Mouse (Mus musculus) forebrain, embryonic 14.5 days (tissue): Measurements from ENCODE around the gene Plcb3. TPM values are rescaled to one million over a fixed set of nuclear protein-coding genes. Genes with fewer than 3 reads are reported as not detected.

ENCODE experiments used
- ATAC-seq: fragments of 200-750 bp; cut with Nextera tagmentation; 2 replicates; pipeline ENCODE4 v1.8.0; 2017; ENCODE audit warnings: mild to moderate bottlenecking, moderate library complexity
- DNase-seq: peaks from one replicate; pipeline ENCODE4 v3.0.0-alpha.2; 2015; ENCODE audit warnings: low spot score
- H3K27ac ChIP-seq: fragments of 300-500 bp; sonication (generic); 2 replicates; pipeline ENCODE4 v1.5.1; 2014; ENCODE audit warnings: low read depth, mild to moderate bottlenecking, control low read depth, low read length, moderate library complexity
- H3K27me3 ChIP-seq: fragments of 300-500 bp; sonication (generic); replicated peaks from 2 replicates; pipeline ENCODE4 v1.6.1; 2014; ENCODE audit warnings: low read length, control low read depth, mixed read lengths; ENCODE audit not compliant: control insufficient read depth, insufficient read depth
- H3K36me3 ChIP-seq: fragments of 300-500 bp; sonication (generic); 2 replicates; pipeline ENCODE4 v1.6.1; 2014; ENCODE audit warnings: low read length, control low read depth; ENCODE audit not compliant: control insufficient read depth, insufficient read depth
- H3K4me1 ChIP-seq: fragments of 300-500 bp; sonication (generic); 2 replicates; pipeline ENCODE4 v1.6.1; 2014; ENCODE audit warnings: antibody characterized with exemption, low read length, control low read depth; ENCODE audit not compliant: control insufficient read depth, insufficient read depth
- H3K4me2 ChIP-seq: fragments of 300-500 bp; sonication (generic); 2 replicates; pipeline ENCODE4 v1.6.1; 2014; ENCODE audit warnings: mild to moderate bottlenecking, control low read depth, low read length
- H3K4me3 ChIP-seq: fragments of 300-500 bp; sonication (generic); 2 replicates; pipeline ENCODE4 v1.5.1; 2014; ENCODE audit warnings: low read depth, low read length, control low read depth
- H3K9ac ChIP-seq: fragments of 300-500 bp; sonication (generic); 2 replicates; pipeline ENCODE4 v1.6.1; 2014; ENCODE audit warnings: mild to moderate bottlenecking, low read length, control low read depth, moderate library complexity
- H3K9me3 ChIP-seq: fragments of 300-500 bp; sonication (generic); replicated peaks from 2 replicates; pipeline ENCODE4 v1.6.1; 2016; ENCODE audit warnings: low read length, control low read depth, mixed read lengths; ENCODE audit not compliant: control insufficient read depth
- WGBS: fragments of 180-500 bp; shearing (Covaris S2); extraction: QIAGEN DNeasy Blood & Tissue Kit; methylation state at CpG from one replicate; pipeline ENCODE4 v1.1.7; 2014; 5-methylcytosine and 5-hydroxymethylcytosine counted together
- microRNA-seq: library from miRNA; unstranded; fragments of <30 nt; microRNA quantifications from one replicate; pipeline ENCODE4, GENCODE M21; 2016
- polyA plus RNA-seq: library from polyadenylated mRNA; unstranded; fragments of >200 nt; fragmentation: Nextera tagmentation; extraction: Ambion mirVana; gene quantifications from 2 replicates; pipeline ENCODE4 v1.2.1, GENCODE M21; 2014

Gene Plcb3
- polyA plus RNA-seq, 1 experiment from 2014 or later = 6.7 TPM

DNA sequence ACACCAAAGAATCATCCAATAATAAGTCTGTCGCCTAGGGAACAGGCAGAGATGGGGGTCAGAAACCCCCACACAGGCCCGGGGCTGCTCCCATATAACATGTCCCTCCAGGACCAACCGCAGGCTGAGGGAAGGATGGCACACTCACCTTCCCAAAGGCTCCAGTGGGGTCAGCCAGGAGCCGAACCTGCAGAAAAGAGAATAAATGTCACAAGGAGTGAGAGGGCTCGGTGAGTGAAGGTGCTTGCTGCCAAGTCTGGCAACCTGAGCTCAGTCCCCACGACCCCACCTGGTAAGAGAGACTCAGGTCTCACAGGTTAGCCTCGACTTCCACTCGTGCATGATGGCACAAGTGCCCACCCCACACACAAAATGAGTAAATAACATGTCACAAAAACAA, 69.2 kb downstream of the Plcb3 start:
- 93% methylated on average over 8 of the region's 8 CpGs for WGBS
- DNase-seq = no peak
- H3K9me3 ChIP-seq = no peaks in the 10 kb centered on the region
- ATAC-seq = no peak
- no peak overlapping the region for H3K4me2 ChIP-seq
- no peaks in the 10 kb centered on the region for H3K27me3 ChIP-seq
- no peak overlapping the region for H3K27ac ChIP-seq
- H3K36me3 ChIP-seq = peaks cover 42% of the 10 kb centered on the region
- H3K4me1 ChIP-seq = peaks cover 11% of the 10 kb centered on the region
- H3K9ac ChIP-seq = no peak overlapping the region
- no peak overlapping the region for H3K4me3 ChIP-seq

DNA sequence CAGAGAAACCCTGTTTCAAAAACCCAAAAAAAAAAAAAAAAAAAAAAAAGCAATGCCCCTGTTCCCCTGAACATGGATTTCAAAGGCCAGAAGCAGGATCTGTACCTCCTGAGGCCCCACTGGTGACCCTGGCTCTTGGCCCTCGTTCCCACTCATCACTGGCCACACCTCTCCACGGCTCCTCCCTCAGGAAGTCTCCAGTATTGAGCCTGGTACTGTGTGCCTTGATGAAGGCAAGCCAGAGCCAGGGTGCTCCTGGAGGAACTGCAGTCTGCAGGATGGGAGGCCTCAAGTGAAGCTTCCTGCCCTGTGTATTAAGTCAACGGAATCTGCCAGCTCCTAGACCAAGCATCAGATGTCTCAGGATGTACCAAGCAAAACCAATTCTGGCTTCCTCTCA, 70.1 kb downstream of the Plcb3 start:
- Histone ChIP-seq H3K4me1 (peaks cover 11% of the 10 kb centered on the region), H3K4me2 (no peak overlapping the region), H3K9ac (no peak overlapping the region), H3K27ac (no peak overlapping the region), H3K9me3 (no peaks in the 10 kb centered on the region), H3K36me3 (peaks cover 33% of the 10 kb centered on the region), H3K27me3 (no peaks in the 10 kb centered on the region), H3K4me3 (no peak overlapping the region)
- WGBS = 87% methylated on average over 3 of the region's 3 CpGs
- ATAC-seq (no peak), DNase-seq (no peak)

DNA sequence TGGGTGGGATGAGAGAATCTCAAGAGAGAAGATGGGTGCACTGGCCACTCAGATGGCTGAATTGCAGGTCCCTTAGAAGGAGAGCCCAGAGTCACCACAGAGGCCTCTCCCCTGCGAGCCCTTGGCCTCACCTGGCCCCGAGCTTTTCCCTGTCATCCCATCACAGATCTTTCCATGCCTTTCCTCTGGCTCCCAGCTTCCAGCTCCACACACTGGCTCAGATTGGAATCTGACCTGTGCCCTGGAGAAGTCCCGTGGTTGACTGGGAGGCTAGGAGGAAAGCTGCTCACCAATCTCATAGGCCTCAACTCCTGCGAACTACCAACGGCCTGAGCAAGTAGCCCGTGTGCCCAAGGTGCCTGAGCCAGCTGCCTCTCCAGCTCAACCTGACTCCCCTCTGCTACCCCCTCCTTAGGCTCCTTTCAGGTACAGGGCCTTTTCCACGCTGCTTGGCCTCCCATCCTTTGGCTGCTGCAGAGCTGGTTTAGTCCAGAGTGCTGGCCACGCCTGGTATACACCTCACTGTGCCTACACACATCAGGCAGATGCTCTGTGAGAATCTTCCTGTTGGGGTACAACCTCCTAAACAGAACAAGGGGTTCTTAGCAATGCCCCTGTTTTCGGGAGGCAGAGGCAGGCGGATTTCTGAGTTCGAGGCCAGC, 70.6 kb downstream of the Plcb3 start:
- H3K4me1 ChIP-seq = peaks cover 9% of the 10 kb centered on the region
- no peak for DNase-seq
- no peak overlapping the region for H3K4me2 ChIP-seq

DNA sequence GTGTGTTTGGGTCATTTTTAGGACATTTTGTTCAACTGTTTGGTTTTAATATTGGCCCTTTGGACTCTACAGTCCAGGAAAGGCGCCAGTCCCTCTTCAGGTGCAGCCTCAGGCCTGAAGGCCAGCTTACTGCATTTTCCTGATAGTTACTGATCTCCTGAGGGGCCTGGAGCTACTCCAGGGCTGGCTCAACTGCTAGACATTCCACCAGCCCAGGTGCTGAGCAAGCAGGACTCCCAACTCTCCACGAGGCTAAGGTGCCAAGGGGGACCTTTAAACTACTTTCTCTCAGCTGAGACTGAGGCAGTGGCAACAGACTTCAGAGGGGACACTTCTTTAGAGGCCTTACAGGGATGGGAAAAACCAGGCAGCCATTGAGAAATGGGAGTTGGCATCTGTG, 71.4 kb downstream of the Plcb3 start:
- no peak overlapping the region for H3K9ac ChIP-seq
- no peak overlapping the region for H3K4me2 ChIP-seq
- 90% methylated on average over 2 of the region's 2 CpGs for WGBS
- DNase-seq (no peak), ATAC-seq (no peak)
- H3K4me3 ChIP-seq = no peak overlapping the region
- H3K27me3 ChIP-seq = no peaks in the 10 kb centered on the region
- 0 out of 2 replicates have a peak, but pooled peaks cover 3% of the 10 kb centered on the region for H3K9me3 ChIP-seq
- no peak overlapping the region for H3K27ac ChIP-seq
- H3K4me1 ChIP-seq = peaks cover 9% of the 10 kb centered on the region
- H3K36me3 ChIP-seq = peaks cover 29% of the 10 kb centered on the region

More for the DNA sequence above, 70.6 kb downstream of the Plcb3 start:
- WGBS = 94% methylated on average over 11 of the region's 11 CpGs
- no peak for ATAC-seq
- Histone ChIP-seq H3K9me3 (no peaks in the 10 kb centered on the region), H3K27ac (no peak overlapping the region), H3K4me3 (no peak overlapping the region), H3K36me3 (peaks cover 29% of the 10 kb centered on the region), H3K27me3 (no peaks in the 10 kb centered on the region), H3K9ac (no peak overlapping the region)

DNA sequence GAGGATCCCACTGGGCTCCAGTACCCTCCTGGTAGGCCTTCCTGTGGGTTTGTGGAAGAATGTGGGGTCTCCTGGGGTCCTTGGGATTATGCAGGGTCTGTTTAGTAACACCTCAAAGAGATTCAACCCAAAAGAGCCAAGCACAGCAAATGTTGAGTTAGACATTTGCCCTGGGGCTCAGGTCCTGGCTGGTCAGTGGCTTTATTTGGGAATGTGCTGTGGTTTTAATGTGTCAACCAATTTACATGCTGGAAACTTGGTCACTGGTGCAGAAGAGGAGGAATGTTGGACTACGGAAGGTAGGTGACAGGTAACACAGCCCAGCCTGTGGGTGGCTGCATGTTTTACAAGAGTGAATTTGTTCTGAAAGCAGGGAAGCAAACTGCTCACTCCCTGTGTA, 73.2 kb downstream of the Plcb3 start:
- WGBS = 100% methylated on average over 1 of the region's 1 CpGs
- no peak overlapping the region for H3K4me2 ChIP-seq
- H3K36me3 ChIP-seq = peaks cover 29% of the 10 kb centered on the region
- ATAC-seq (no peak), DNase-seq (no peak)
- no peak overlapping the region for H3K9ac ChIP-seq
- no peaks in the 10 kb centered on the region for H3K27me3 ChIP-seq
- no peak overlapping the region for H3K4me3 ChIP-seq
- no peaks in the 10 kb centered on the region for H3K4me1 ChIP-seq
- no peak overlapping the region for H3K27ac ChIP-seq
- H3K9me3 ChIP-seq = 0 out of 2 replicates have a peak, but pooled peaks cover 3% of the 10 kb centered on the region

Small RNAs within 50 kb of the gene (microRNA-seq; reads per million reads assigned to microRNA genes)
- 0.66 reads per million for gene Mir6990

Other genes starting within 250 kb of the Plcb3 start
- 3.0 and 7.0 TPM in 2 replicates for gene Rps6ka4, start 135.8 kb downstream of the Plcb3 start, polyA plus RNA-seq
- 0.07 and 0.37 TPM in 2 replicates for gene Ccdc88b, start 118.3 kb downstream of the Plcb3 start, polyA plus RNA-seq
- gene Trmt112, start 66.8 kb downstream of the Plcb3 start, polyA plus RNA-seq = 125 and 150 TPM in 2 replicates
- 229 and 233 TPM in 2 replicates for gene Prdx5, start 66.4 kb downstream of the Plcb3 start, polyA plus RNA-seq
- gene Esrra, start 54.7 kb downstream of the Plcb3 start, polyA plus RNA-seq = 6.3 and 7.0 TPM in 2 replicates
- gene Catsperz, start 51.1 kb downstream of the Plcb3 start, polyA plus RNA-seq = 0.45 and 1.1 TPM in 2 replicates
- gene Kcnk4, start 42.0 kb downstream of the Plcb3 start, polyA plus RNA-seq = 0.77 and 0.98 TPM in 2 replicates
- gene Bad, start 34.6 kb downstream of the Plcb3 start, polyA plus RNA-seq = 77.0 and 81.1 TPM in 2 replicates
- gene Gpr137, start 34.0 kb downstream of the Plcb3 start, polyA plus RNA-seq = 38.1 and 45.0 TPM in 2 replicates
- 180 and 194 TPM in 2 replicates for gene Ppp1r14b, start 1.5 kb downstream of the Plcb3 start, polyA plus RNA-seq
- 80.1 and 80.4 TPM in 2 replicates for gene Fkbp2, start 4.0 kb upstream of the Plcb3 start, polyA plus RNA-seq
- 24.5 and 28.4 TPM in 2 replicates for gene Vegfb, start 11.2 kb upstream of the Plcb3 start, polyA plus RNA-seq
- 22.5 and 25.2 TPM in 2 replicates for gene Dnajc4, start 16.1 kb upstream of the Plcb3 start, polyA plus RNA-seq
- gene Nudt22, start 19.6 kb upstream of the Plcb3 start, polyA plus RNA-seq = 18.8 and 21.2 TPM in 2 replicates
- 14.4 and 15.2 TPM in 2 replicates for gene Trpt1, start 19.7 kb upstream of the Plcb3 start, polyA plus RNA-seq
- 3.5 TPM in 2 replicates for gene Fermt3, start 43.0 kb upstream of the Plcb3 start, polyA plus RNA-seq
- 278 and 287 TPM in 2 replicates for gene Stip1, start 63.5 kb upstream of the Plcb3 start, polyA plus RNA-seq
- 4.0 and 4.8 TPM in 2 replicates for gene Macrod1, start 80.3 kb upstream of the Plcb3 start, polyA plus RNA-seq
- 9.5 and 12.2 TPM in 2 replicates for gene Flrt1, start 129.3 kb upstream of the Plcb3 start, polyA plus RNA-seq
- gene Otub1, start 229.8 kb upstream of the Plcb3 start, polyA plus RNA-seq = 262 TPM in 2 replicates
- 772 and 935 TPM in 2 replicates for gene Cox8a, start 241.1 kb upstream of the Plcb3 start, polyA plus RNA-seq